Mouse (Mus musculus) neural tube, embryonic 11.5 days (tissue): ENCODE results near the gene Tstd1. TPM values are rescaled to one million over a fixed set of nuclear protein-coding genes. Genes with fewer than 3 reads are reported as not detected.

Experiments used
- ATAC-seq: fragments of 200-750 bp; cut with Nextera tagmentation; 2 replicates; pipeline ENCODE4 v1.8.0; 2017; ENCODE audit warnings: moderate number of reproducible peaks, mild to moderate bottlenecking, moderate TSS enrichment, moderate library complexity; ENCODE audit not compliant: insufficient read depth, low FRiP score, low TSS enrichment
- DNase-seq: peaks from one replicate; pipeline ENCODE4 v3.0.0-alpha.2; 2015; ENCODE audit warnings: low spot score
- H3K27ac ChIP-seq: fragments of 300-500 bp; sonication (generic); 2 replicates; pipeline ENCODE4 v1.5.1; 2014; ENCODE audit warnings: low read depth, mild to moderate bottlenecking, low read length
- H3K27me3 ChIP-seq: fragments of 300-500 bp; sonication (generic); 2 replicates; pipeline ENCODE4 v1.6.1; 2014; ENCODE audit warnings: mild to moderate bottlenecking, low read length, mixed read lengths; ENCODE audit not compliant: control insufficient read depth, insufficient read depth
- H3K36me3 ChIP-seq: fragments of 300-500 bp; sonication (generic); 2 replicates; pipeline ENCODE4 v1.6.1; 2014; ENCODE audit warnings: mild to moderate bottlenecking, low read length, moderate library complexity, mixed read lengths; ENCODE audit not compliant: control insufficient read depth, insufficient read depth
- H3K4me1 ChIP-seq: fragments of 300-500 bp; sonication (generic); 2 replicates; pipeline ENCODE4 v1.6.1; 2014; ENCODE audit warnings: low read length, mixed read lengths; ENCODE audit not compliant: control insufficient read depth, insufficient read depth
- H3K4me2 ChIP-seq: fragments of 300-500 bp; sonication (generic); 2 replicates; pipeline ENCODE4 v1.6.1; 2014; ENCODE audit warnings: low read depth, mild to moderate bottlenecking, moderate library complexity
- H3K4me3 ChIP-seq: fragments of 300-500 bp; sonication (generic); 2 replicates; pipeline ENCODE4 v1.5.1; 2014; ENCODE audit warnings: low read depth, low read length
- H3K9ac ChIP-seq: fragments of 300-500 bp; sonication (generic); 2 replicates; pipeline ENCODE4 v1.6.1; 2014; ENCODE audit warnings: mild to moderate bottlenecking, low read length
- H3K9me3 ChIP-seq: fragments of 300-500 bp; sonication (generic); 2 replicates; pipeline ENCODE4 v1.6.1; 2016; ENCODE audit warnings: low read length; ENCODE audit not compliant: control insufficient read depth
- WGBS: fragments of 180-500 bp; shearing (Covaris S2); extraction: QIAGEN DNeasy Blood & Tissue Kit; methylation state at CpG from one replicate; pipeline ENCODE4 v1.1.7; 2014; 5-methylcytosine and 5-hydroxymethylcytosine counted together
- polyA plus RNA-seq: library from polyadenylated mRNA; unstranded; fragments of >200 nt; fragmentation: Nextera tagmentation; extraction: Ambion mirVana; gene quantifications from 2 replicates; pipeline ENCODE4 v1.2.1, GENCODE M21; 2014

Tstd1 gene
- polyA plus RNA-seq, 1 experiment from 2014 or later, result 3.6 TPM

DNA sequence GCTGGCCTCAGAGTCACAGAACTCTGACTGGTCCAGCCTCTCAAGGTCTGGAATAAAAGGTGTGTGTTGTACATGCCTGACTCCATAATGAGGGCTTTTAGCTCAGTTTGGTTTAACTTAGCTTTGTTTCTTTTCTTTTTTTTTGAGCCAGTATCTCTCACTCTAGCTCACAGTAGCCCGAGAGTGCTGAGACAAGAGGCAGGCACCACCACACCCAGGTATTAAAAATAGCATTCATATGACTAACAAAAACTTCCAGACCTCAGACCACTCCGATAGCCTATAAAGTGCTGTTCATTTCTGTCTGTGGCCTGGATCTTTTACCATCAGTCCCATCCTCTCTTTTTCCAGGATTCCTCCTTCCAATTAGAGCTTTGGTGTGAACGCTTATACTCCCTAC is 51.0 kb downstream of the Tstd1 start:
- H3K36me3 ChIP-seq, result no peaks in the 10 kb centered on the region
- ATAC-seq (no peak), DNase-seq (no peak)
- H3K4me1 ChIP-seq, result no peaks in the 10 kb centered on the region
- WGBS, result 95% methylated on average over 3 of the region's 3 CpGs
- no peaks in the 10 kb centered on the region for H3K27me3 ChIP-seq
- H3K27ac ChIP-seq, result no peak overlapping the region
- no peak overlapping the region for H3K4me3 ChIP-seq
- no peak overlapping the region for H3K4me2 ChIP-seq
- H3K9me3 ChIP-seq, result no peaks in the 10 kb centered on the region
- H3K9ac ChIP-seq, result no peak overlapping the region

Other genes with a start within 250 kb of the Tstd1 start
- gene Pcp4l1, start 222.6 kb upstream of the Tstd1 start, polyA plus RNA-seq, result 3.8 and 4.8 TPM in 2 replicates
- gene Nr1i3, start 204.9 kb upstream of the Tstd1 start, polyA plus RNA-seq, result 0.23 TPM in 1 of 2 replicates, not detected in the other
- 24.8 and 36.6 TPM in 2 replicates for gene Tomm40l, start 196.4 kb upstream of the Tstd1 start, polyA plus RNA-seq
- gene Apoa2, start 193.8 kb upstream of the Tstd1 start, polyA plus RNA-seq, result 4.6 and 4.9 TPM in 2 replicates
- gene Fcer1g, start 184.5 kb upstream of the Tstd1 start, polyA plus RNA-seq, result 14.4 and 15.0 TPM in 2 replicates
- gene Adamts4, start 168.5 kb upstream of the Tstd1 start, polyA plus RNA-seq, result 4.7 and 5.0 TPM in 2 replicates
- gene Ndufs2, start 167.5 kb upstream of the Tstd1 start, polyA plus RNA-seq, result 242 and 286 TPM in 2 replicates
- 67.4 and 70.6 TPM in 2 replicates for gene B4galt3, start 148.5 kb upstream of the Tstd1 start, polyA plus RNA-seq
- gene Ppox, start 137.7 kb upstream of the Tstd1 start, polyA plus RNA-seq, result 55.6 and 65.3 TPM in 2 replicates
- gene Usp21, start 130.9 kb upstream of the Tstd1 start, polyA plus RNA-seq, result 90.3 and 104 TPM in 2 replicates
- gene Ufc1, start 123.8 kb upstream of the Tstd1 start, polyA plus RNA-seq, result 102 and 103 TPM in 2 replicates
- gene Dedd, start 89.7 kb upstream of the Tstd1 start, polyA plus RNA-seq, result 50.4 and 57.6 TPM in 2 replicates
- 30.7 and 34.0 TPM in 2 replicates for gene Nit1, start 73.2 kb upstream of the Tstd1 start, polyA plus RNA-seq
- 61.2 and 68.0 TPM in 2 replicates for gene Pfdn2, start 73.2 kb upstream of the Tstd1 start, polyA plus RNA-seq
- 2.1 and 2.2 TPM in 2 replicates for gene Klhdc9, start 58.1 kb upstream of the Tstd1 start, polyA plus RNA-seq
- 1.1 and 1.7 TPM in 2 replicates for gene Nectin4, start 48.8 kb upstream of the Tstd1 start, polyA plus RNA-seq
- 0.41 and 0.78 TPM in 2 replicates for gene Arhgap30, start 29.9 kb upstream of the Tstd1 start, polyA plus RNA-seq
- gene Usf1, start 7.6 kb upstream of the Tstd1 start, polyA plus RNA-seq, result 151 and 162 TPM in 2 replicates
- gene F11r, start 18.7 kb downstream of the Tstd1 start, polyA plus RNA-seq, result 16.9 and 21.0 TPM in 2 replicates
- gene Alyref2, start 84.6 kb downstream of the Tstd1 start, polyA plus RNA-seq, result 13.2 and 15.7 TPM in 2 replicates
- gene Itln1, start 116.4 kb downstream of the Tstd1 start, polyA plus RNA-seq, result not detected in 2 replicates
- 0.12 TPM in 1 of 2 replicates, not detected in the other for gene Cd244a, start 140.3 kb downstream of the Tstd1 start, polyA plus RNA-seq
- gene Ly9, start 188.5 kb downstream of the Tstd1 start, polyA plus RNA-seq, result not detected in 2 replicates
- not detected in 2 replicates for gene Slamf7, start 234.2 kb downstream of the Tstd1 start, polyA plus RNA-seq